Mouse (Mus musculus): Measurements from ENCODE around the gene Grik5. TPM values are rescaled to one million over a fixed set of nuclear protein-coding genes. Genes with fewer than 3 reads are reported as not detected.
A peak's percentile ranks its signal among the peaks of the same experiment; 100 is the strongest.

The Grik5 gene
- polyA plus RNA-seq, 1 experiment, result 0.82 TPM

DNA sequence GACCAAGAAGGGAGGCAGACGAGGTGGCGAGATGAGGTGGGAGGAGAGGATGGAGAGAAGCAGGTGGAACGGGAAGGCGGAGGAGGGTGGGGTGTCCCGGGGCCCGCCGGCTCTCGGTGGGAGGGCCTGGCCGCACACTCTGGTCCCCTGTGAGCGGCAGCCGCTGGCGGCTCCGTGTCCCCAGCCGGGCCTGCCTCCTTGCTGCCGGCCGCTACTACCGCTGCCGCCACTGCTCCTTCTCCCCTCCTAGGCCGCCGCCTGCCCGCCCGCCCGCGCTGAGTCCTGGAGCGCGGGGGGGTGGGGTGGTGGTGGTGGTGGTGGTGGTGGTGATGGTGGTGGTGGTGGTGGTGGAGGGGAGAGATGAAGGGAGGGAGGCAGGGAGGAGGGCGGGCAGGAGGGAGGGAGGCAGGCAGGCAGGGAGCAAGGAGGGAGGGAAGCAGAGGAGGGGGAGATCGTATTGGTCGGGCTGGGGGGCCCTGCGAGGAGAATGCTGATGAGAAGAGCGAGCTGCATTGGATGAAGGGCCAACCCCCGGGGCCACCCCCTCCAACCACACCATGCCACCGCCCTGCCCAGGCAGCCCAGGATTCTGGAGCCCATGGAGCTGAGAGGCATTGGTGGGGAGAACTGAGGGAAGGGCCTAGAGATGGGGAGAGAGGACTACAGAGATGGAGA is 707 bp upstream of the Grik5 start:
- peak overlapping the region; percentile 64 for H3K4me3 ChIP-seq (replicated peaks)
- H3K9me3 ChIP-seq (ENCODE audit: control insufficient read depth, low read length), result no peaks in the 10 kb centered on the region
- TF ChIP-seq TAL1 (IDR thresholded peaks at IDR 0.05; ENCODE audit: low read length) (no peak), GATA1 (IDR thresholded peaks at IDR 0.05; ENCODE audit: low read length) (no peak)
- peaks cover 52% of the 10 kb centered on the region for H3K4me1 ChIP-seq (ENCODE audit: control insufficient read depth)
- peaks cover 7% of the 10 kb centered on the region for H3K36me3 ChIP-seq (ENCODE audit: control insufficient read depth)
- H3K27me3 ChIP-seq (ENCODE audit: control insufficient read depth), result peaks cover 26% of the 10 kb centered on the region

DNA sequence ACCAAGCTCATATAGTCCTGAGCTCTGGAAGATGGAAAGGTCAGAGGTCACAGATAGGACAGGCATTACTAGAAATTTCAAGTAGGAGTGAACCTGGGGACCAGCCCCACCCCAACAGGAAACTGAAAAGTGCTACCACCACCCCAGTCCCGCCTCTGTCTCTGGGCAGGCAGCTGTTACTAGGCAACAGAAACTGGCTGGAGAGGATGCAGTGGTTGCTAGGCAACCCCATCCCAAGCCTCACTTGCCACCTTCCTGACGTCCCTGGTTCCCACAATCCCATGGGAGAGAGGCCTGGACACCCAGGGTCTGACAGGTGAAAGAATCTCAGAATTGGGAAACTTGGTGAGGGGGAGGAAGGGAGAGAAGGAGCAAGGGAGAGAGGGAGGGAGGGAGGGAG is 3.4 kb downstream of the Grik5 start:
- no peaks in the 10 kb centered on the region for H3K9me3 ChIP-seq (ENCODE audit: control insufficient read depth, low read length)
- H3K36me3 ChIP-seq (ENCODE audit: control insufficient read depth), result peaks cover 18% of the 10 kb centered on the region
- no peak overlapping the region for H3K4me3 ChIP-seq (replicated peaks)
- peaks cover 25% of the 10 kb centered on the region for H3K4me1 ChIP-seq (ENCODE audit: control insufficient read depth)
- TF ChIP-seq TAL1 (IDR thresholded peaks at IDR 0.05; ENCODE audit: low read length) (no peak), GATA1 (IDR thresholded peaks at IDR 0.05; ENCODE audit: low read length) (no peak)
- H3K27me3 ChIP-seq (ENCODE audit: control insufficient read depth), result peaks cover 26% of the 10 kb centered on the region

DNA sequence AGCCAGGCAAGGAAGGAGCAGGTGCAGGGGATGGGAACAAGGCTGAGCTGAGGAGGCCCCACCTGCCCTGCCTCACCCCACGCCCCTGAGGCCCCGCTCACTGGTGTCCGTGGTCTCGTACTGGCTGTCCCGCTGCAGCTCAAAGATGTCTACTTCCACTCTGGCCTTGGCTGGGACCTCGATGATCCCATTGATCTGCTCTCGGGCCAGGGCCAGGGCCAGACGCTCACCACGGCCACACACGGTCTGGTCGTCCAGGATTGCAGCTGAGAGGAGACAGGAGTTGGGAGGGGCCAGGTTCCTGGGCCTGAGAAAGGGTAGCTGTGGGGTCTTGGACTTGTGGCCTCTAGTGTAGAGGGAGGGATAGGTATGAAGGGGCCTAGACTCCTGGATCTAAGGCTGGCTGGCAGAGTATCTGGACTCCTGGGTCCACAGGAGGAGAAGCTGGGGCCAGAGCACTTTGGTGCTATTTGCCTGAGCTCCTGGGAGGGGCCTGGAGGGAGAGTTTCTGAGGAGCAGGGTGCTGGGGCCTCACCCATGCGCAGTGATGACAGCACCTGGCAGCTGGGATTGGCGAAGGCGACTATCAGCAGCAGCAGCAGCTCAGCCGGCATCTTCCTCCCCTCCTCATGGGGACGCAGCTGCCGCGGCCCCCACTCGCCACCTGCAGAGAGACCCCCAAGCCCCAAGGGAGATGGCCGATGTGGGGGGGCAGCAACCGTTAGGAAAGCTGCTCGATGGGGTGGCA is 4.1 kb downstream of the Grik5 start:
- peaks cover 18% of the 10 kb centered on the region for H3K4me1 ChIP-seq (ENCODE audit: control insufficient read depth)
- peaks cover 22% of the 10 kb centered on the region for H3K36me3 ChIP-seq (ENCODE audit: control insufficient read depth)

DNA sequence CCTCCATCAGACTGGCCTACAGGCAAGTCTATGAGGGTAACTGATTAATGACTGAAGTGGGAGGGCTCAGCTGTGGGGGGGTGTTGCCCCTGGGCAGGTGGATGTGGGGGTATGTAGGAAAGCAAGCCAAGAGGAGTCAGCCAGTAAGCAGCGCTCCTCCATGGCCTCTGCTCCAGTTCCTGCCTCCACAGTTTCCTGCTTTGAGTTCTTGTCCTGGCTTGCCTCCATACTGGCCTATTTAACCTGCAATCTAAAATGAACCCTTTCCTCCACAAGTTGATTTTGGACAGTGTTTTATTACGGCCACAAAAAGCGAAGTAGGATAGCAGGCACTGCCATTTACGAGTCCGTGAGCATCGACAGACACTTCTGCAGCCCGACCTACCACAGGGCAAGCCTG is 4.8 kb downstream of the Grik5 start:
- TF ChIP-seq GATA1 (IDR thresholded peaks at IDR 0.05; ENCODE audit: low read length) (no peak), TAL1 (IDR thresholded peaks at IDR 0.05; ENCODE audit: low read length) (no peak)
- H3K4me1 ChIP-seq (ENCODE audit: control insufficient read depth), result peaks cover 12% of the 10 kb centered on the region
- peaks cover 15% of the 10 kb centered on the region for H3K27me3 ChIP-seq (ENCODE audit: control insufficient read depth)
- H3K9me3 ChIP-seq (ENCODE audit: control insufficient read depth, low read length), result no peaks in the 10 kb centered on the region
- H3K4me3 ChIP-seq (replicated peaks), result no peak overlapping the region
- H3K36me3 ChIP-seq (ENCODE audit: control insufficient read depth), result peaks cover 27% of the 10 kb centered on the region

More for the DNA sequence above, 4.1 kb downstream of the Grik5 start:
- TF ChIP-seq GATA1 (IDR thresholded peaks at IDR 0.05; ENCODE audit: low read length) (no peak), TAL1 (IDR thresholded peaks at IDR 0.05; ENCODE audit: low read length) (no peak)
- peaks cover 21% of the 10 kb centered on the region for H3K27me3 ChIP-seq (ENCODE audit: control insufficient read depth)
- no peaks in the 10 kb centered on the region for H3K9me3 ChIP-seq (ENCODE audit: control insufficient read depth, low read length)
- H3K4me3 ChIP-seq (replicated peaks), result no peak overlapping the region

DNA sequence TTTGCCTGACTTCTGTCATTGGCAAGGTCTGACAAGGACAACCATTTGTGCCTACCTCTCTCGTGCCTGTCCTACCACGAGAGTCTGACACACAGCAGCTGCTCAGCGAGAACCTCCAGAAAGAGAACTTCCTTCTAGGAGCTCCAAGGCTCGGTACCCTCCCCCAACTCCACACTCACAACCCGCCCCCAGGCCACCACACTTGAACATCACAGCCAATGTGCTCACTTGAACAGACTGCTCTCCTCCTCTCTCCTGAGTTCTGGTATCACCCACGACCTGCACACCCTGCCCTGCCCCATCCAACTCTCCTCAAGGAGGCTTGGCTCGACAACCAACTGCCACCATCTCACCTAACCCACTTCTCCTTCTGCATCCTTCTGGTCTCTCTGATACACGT is 8.2 kb downstream of the Grik5 start:
- TF ChIP-seq GATA1 (IDR thresholded peaks at IDR 0.05; ENCODE audit: low read length), result no peak
- TF ChIP-seq TAL1 (IDR thresholded peaks at IDR 0.05; ENCODE audit: low read length), result no peak
- Histone ChIP-seq H3K27me3 (ENCODE audit: control insufficient read depth) (no peaks in the 10 kb centered on the region), H3K4me1 (ENCODE audit: control insufficient read depth) (peaks cover 3% of the 10 kb centered on the region; the same call in 1 of the 2 replicates), H3K4me3 (replicated peaks) (no peak overlapping the region), H3K9me3 (ENCODE audit: control insufficient read depth, low read length) (no peaks in the 10 kb centered on the region), H3K36me3 (ENCODE audit: control insufficient read depth) (peaks cover 40% of the 10 kb centered on the region)

DNA sequence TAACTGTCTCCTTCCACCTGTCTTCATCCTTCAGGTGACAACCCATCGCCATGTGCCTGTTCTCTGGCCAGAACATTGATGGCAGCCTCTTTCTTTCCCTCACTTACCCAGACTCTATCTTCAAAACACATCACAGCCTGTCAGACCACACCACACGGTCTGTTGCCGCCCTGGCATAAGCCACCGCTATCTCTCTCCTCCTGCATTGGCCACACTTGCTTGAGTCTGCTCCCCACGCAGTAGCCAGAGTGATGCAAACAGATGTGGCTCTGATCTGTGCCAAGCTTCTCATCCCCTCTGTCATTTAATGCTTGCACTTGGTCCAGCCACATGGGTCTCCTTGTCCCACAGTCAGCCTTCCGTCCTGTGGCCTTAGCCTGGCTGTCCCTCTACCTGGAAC is 8.8 kb downstream of the Grik5 start:
- no peaks in the 10 kb centered on the region for H3K9me3 ChIP-seq (ENCODE audit: control insufficient read depth, low read length)
- H3K36me3 ChIP-seq (ENCODE audit: control insufficient read depth), result peaks cover 44% of the 10 kb centered on the region
- no peaks in the 10 kb centered on the region for H3K27me3 ChIP-seq (ENCODE audit: control insufficient read depth)
- TF ChIP-seq TAL1 (IDR thresholded peaks at IDR 0.05; ENCODE audit: low read length), result no peak
- no peak for TF ChIP-seq GATA1 (IDR thresholded peaks at IDR 0.05; ENCODE audit: low read length)
- peaks cover 3% of the 10 kb centered on the region; the same call in 1 of the 2 replicates for H3K4me1 ChIP-seq (ENCODE audit: control insufficient read depth)
- H3K4me3 ChIP-seq (replicated peaks), result no peak overlapping the region

DNA sequence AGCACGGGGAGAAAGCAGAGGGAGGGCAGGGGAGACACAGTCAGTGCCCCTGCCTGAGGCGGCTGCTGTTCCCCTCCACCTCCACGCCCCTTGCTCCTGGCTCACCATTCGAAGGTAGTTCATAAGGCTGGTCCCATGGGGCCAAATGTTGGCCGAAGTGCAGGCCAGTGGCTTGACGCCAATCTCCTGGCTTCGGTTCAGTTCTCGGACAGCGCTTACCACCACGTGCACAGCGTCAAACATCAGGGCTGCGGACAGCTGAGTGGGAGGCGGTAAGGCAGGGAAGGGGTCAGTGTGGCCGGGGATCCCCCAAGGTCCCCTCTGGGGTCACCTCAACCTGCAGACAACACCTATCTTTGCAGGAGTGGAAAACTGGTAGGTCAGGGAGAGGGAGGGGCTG is 13.3 kb downstream of the Grik5 start:
- Histone ChIP-seq H3K9me3 (ENCODE audit: control insufficient read depth, low read length) (no peaks in the 10 kb centered on the region), H3K4me3 (replicated peaks) (no peak overlapping the region), H3K4me1 (ENCODE audit: control insufficient read depth) (no peaks in the 10 kb centered on the region; the same call in 1 of the 2 replicates), H3K36me3 (ENCODE audit: control insufficient read depth) (peaks cover 37% of the 10 kb centered on the region), H3K27me3 (ENCODE audit: control insufficient read depth) (no peaks in the 10 kb centered on the region)
- TF ChIP-seq TAL1 (IDR thresholded peaks at IDR 0.05; ENCODE audit: low read length) (no peak), GATA1 (IDR thresholded peaks at IDR 0.05; ENCODE audit: low read length) (no peak)

GRCm38 (mm10) chr7:25058394-25058793 is 13.8 kb downstream of the Grik5 start:
- H3K36me3 ChIP-seq (ENCODE audit: control insufficient read depth), result peaks cover 36% of the 10 kb centered on the region
- H3K27me3 ChIP-seq (ENCODE audit: control insufficient read depth), result no peaks in the 10 kb centered on the region
- TF ChIP-seq TAL1 (IDR thresholded peaks at IDR 0.05; ENCODE audit: low read length), result no peak

GRCm38 (mm10) chr7:25057888-25058287 is 14.3 kb downstream of the Grik5 start:
- Histone ChIP-seq H3K4me1 (ENCODE audit: control insufficient read depth) (no peaks in the 10 kb centered on the region; the same call in 1 of the 2 replicates), H3K9me3 (ENCODE audit: control insufficient read depth, low read length) (no peaks in the 10 kb centered on the region), H3K27me3 (ENCODE audit: control insufficient read depth) (no peaks in the 10 kb centered on the region), H3K4me3 (replicated peaks) (no peak overlapping the region), H3K36me3 (ENCODE audit: control insufficient read depth) (peaks cover 32% of the 10 kb centered on the region)
- TF ChIP-seq GATA1 (IDR thresholded peaks at IDR 0.05; ENCODE audit: low read length), result no peak
- no peak for TF ChIP-seq TAL1 (IDR thresholded peaks at IDR 0.05; ENCODE audit: low read length)

More at GRCm38 (mm10) chr7:25058394-25058793, 13.8 kb downstream of the Grik5 start:
- Histone ChIP-seq H3K4me1 (ENCODE audit: control insufficient read depth) (no peaks in the 10 kb centered on the region; the same call in 1 of the 2 replicates), H3K9me3 (ENCODE audit: control insufficient read depth, low read length) (no peaks in the 10 kb centered on the region), H3K4me3 (replicated peaks) (no peak overlapping the region)

Data from erythroblast, embryonic 14.5 days (primary cell).